Mouse (Mus musculus): ENCODE data around the gene Gpr37. TPM values are rescaled to one million over a fixed set of nuclear protein-coding genes. Genes with fewer than 3 reads are reported as not detected.

The Gpr37 gene
- polyA plus RNA-seq, 1 experiment from 2014 or later: 0.20 TPM

Other genes with a start within 250 kb of the Gpr37 start
- gene Pot1a, start 118.5 kb upstream of the Gpr37 start, polyA plus RNA-seq (2014; fragmentation: Nextera tagmentation; extraction: Ambion mirVana): 29.2 and 44.7 TPM in 2 replicates